Mouse (Mus musculus) right cerebral cortex, postnatal 36 days (tissue): Measurements from ENCODE around the gene Taf5l.
"Not testable (repeated sequence)": the region's sequence is repeated elsewhere in the genome, so short reads cannot be mapped to it uniquely, and the experiment has no call there.

ENCODE experiments used
- DNase-seq, 2 experiments: peaks; one replicate each; pipeline ENCODE4 v3.0.0; 2022; ENCODE audit warnings: low spot score in 2 of 2, mixed read lengths in 1 of 2

Taf5l gene

DNA sequence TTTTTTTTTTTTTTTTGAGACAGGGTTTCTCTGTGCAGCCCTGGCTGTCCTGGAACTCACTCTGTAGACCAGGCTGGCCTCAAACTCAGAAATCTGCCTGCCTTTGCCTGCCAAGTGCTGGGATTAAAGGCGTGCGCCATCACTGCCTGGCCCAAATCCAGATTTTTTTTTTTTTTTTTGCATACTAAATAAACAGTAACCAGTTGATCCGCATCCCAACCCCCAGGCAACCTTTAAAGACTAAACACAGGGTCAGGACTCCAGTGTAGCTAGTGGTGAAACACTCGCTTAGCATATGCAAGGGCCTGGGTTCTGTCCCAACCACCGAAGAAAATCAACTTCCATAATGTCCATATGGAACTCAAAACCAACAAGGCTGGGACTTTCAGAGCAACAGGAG, 60.6 kb downstream of the Taf5l start:
- DNase-seq: not testable (repeated sequence)

DNA sequence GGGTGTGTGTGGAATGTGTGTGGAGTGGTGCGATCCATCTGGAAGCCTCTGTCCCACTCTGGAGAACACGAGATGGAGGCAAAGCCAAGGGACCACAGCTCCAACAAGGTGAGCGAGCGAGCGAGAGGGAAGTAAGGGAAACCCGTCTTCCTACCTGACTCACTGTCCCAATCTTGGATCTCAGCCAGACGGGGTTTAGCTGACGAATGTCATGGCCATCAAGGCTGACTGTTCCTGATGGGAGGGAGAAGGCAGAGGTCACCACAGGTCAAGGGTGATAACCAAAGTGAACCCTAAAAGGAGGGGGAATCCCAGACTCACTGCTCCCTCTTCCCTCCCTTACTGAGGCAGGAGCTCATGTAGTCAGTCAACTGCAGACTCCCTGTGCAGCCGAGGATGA, 61.1 kb downstream of the Taf5l start:
- no peak for DNase-seq

DNA sequence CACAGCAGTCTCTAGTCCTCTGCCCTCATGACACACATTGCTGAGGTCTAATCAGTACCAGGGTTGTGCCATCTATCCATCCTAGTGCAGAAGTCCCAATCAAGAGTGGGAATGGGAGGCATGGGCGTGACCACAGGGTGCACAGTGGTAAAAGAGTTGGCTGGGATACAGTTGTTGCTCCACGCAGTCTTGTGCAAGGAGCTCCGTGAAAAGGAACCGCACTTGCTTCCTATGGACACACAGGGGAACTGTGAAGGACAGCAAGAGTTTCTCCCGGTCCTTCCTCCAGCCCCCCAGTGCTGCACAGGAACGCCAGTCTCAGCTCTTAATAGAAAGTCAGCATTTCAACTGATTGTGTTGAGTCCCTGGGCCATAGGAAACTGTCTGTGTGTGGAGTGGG, 61.7 kb downstream of the Taf5l start:
- DNase-seq: no peak

DNA sequence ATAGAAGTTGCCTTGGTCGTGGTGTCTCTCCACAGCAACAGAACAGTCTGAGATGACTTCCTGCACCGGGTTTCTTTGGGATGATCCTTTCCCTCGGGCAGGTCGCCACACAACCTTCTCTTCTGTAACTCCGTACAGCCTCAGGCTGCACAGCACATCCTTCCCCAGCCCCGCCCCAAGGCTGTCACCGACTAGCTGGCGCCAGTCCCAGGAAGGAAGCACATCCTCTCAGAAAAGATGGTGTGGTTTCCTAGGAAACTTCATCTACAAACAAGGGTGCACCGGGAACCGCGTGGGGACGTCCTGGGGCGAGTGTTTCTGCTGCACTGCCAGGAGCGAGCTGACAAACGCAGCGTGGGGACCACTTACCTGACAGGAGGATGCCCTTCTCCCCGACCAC, 63.1 kb downstream of the Taf5l start:
- peak; percentile 20 to 24 for DNase-seq

DNA sequence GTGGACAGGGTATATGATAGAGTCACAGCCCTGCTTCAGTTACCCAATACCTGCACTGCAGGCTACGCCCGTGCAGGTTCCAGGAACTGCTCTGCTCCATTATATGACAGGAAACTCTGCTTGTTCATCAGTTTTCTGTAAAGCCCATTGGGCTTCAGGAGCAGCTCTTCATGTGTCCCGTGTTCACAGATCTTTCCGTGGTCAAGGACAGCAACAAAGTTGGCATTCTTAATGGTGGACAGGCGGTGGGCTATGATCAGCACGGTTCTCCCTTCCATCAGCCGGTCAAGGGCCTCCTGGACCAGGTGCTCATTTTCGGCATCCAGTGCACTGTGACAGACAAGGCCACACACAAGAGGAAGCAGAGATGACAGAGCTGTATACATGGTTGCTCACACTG, 67.0 kb downstream of the Taf5l start:
- DNase-seq: no peak

DNA sequence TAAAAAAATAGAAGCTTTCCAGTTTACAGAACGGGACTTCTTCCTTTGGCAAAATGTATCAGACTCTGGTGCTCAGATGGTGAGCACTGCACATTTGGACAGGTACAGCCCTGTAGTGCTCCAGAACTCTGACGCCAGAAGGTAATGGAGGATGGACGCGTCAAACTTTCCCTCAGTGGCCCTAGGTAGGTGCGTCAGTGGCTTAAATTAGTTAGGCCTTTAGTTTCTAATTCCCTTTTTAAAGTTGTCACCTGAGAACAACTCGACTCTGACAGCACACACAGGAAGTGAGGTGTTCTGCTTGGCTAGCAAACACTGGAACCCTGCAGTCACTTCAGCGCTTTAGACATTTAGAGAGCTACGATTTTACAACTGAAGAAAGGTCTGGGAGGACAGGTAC, 67.5 kb downstream of the Taf5l start:
- no peak for DNase-seq

DNA sequence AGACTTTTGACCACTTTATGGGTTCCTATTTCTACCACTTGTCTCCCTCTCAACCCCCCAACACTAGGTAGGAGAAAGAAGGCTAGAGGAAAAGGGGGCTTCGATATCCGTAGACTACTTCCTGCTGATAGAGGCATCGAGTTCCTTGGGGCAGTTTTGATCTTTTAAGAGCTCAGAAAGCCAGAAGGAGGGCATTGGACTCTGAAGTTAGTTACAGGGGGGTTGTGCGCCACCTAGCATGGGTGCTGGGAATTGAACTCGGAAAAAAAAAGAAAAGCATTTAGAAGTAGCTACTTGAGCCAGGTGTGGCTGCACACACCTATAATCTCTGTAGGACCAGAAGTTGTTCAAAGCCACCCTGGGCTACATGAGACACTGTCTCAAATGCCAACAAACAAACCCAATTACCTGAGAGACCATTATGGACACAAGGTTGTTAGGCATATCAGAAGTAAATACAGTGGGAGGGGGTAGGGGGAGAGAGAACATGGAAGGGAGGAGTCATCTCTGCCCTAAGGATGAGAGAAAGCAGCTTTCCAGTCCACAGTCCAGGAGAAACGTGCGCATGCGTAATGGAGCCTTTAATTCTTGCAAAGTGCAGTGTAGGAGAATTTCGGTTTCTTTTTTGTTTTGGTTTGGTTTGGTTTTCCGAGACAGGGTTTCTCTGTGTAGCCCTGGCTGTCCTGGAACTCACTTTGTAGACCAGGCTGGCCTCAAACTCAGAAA, 71.0 kb downstream of the Taf5l start:
- DNase-seq: peak in 1 of 2 experiments; percentile 28

DNA sequence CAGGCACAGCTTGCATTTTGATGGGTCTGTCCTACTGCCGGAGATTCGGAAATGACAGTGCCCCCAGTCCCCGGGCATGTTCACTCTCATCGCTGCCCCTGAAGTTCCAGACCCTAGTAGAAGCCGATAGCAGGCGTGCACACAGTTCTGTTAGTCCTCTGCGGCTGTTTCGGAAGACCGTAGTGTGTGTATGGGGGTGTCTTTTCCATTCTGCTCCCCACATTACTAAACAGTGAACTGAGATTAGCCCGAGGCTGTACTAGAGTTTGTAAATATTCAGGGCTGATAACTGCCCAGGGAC, 71.6 kb downstream of the Taf5l start:
- DNase-seq: no peak

DNA sequence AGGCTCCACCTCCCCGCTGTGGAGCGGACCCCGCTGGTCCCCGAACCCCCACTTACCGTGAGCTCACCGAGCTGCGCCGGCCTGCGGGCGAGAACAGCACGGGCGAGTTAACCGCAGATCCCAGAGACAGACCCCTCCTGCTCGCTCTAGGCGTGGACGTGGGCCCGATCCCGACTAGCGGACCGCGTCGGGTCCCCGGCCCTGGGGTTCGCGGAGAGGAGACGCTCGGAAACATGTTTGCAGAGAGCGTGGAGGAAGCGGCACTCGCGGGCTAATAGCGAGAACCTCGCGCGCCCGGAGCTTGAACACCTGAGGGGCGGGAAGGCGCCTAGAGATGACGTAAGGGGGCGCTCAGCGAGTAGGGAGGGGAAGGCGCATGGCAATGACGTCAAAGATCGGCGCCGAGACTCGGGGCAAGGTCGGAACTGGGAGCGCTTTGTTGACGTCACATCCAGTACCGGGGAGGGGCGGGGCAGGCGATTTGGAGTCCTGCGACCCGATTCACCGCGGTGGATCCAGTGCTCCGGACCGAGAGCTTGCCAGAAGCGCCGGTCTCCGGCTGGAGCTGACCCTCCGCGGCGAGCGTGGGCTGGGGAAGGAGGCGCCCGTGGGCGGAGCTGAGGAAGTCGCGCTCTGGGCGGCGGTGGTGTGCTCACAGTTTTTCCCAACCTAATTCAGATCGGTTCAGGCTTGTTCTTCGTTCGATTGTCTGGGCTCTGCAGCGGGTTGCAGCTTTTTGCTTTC, 72.1 kb downstream of the Taf5l start, which contains the start of gene Nup133:
TSS of gene Nup133 (minus strand) at position 324 of the 744 bp plus-strand sequence.
- DNase-seq: peak; percentile 97 to 99
